Mouse (Mus musculus) spleen, adult 12 weeks (tissue): ENCODE measurements around the gene G0s2.

Experiments
- DNase-seq: peaks from one replicate; pipeline ENCODE4 v3.0.0; 2022; ENCODE audit warnings: low spot score

The G0s2 gene

GRCm38 (mm10) chr1:193272916-193273601, at the start of gene G0s2:
Gene G0s2, minus strand, starts transcription at chr1:193273217.
- no peak for DNase-seq

- no peak for DNase-seq
Measured at GRCm38 (mm10) chr1:193320398-193320797, 47.4 kb upstream of the G0s2 start.

DNA sequence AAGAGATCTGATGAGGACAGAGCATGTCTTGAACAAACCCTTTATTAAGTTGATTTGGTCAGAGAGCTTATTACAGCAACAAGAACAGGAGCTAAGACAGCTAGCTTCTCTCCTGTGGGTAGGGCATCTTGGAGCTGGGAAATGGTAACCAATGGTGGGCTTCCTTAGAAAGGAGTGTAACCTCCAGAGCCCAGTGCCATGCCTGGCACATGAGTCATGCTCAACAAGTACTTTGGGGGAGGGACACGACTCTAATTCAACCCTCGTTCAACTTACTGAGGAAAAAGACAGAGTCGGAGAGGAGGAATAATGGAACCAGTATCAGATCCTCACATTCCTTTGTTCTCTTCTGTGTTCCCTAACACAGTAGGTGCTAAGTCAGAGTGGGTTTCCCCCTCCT, 46.7 kb upstream of the G0s2 start:
- no peak for DNase-seq

DNA sequence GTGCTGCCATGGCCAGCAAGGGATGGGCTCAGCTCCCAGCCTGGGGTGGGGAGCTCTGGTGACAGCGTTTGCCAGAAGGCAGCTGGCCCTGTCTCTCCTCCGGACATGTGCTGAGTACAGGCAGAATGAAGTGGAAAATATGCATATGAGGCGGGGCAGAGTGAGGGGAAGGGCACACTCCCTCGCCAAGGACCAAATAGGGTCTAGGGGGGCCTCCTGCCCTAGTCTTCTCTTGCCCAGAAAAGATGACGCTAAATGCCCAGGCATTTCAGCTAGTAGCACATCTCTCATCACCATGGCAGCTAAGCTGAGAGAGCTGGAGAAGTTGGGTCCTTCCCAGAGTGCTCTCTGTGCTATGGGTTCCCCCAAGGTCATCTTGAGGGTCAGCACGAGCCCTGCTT, 44.1 kb upstream of the G0s2 start:
- no peak for DNase-seq

DNA sequence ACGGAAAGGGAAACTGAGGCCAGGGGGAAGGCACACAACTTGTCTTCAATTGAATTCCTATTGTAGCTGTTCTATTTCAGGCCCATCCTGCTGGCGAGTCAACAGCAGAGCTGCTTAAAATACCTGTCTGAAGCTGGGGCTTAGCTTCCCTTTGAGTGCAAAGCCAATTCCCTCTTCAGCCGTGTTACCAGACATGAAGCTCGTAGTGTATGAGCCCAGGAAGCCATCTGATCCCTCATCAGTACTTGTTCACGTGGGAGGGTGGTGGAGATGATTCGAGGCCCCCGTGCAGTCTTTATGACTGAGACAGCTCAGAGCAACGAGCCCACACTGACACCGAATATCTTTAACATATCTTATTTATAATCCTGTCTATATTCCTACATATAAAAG, 43.3 kb upstream of the G0s2 start:
- DNase-seq: no peak

DNA sequence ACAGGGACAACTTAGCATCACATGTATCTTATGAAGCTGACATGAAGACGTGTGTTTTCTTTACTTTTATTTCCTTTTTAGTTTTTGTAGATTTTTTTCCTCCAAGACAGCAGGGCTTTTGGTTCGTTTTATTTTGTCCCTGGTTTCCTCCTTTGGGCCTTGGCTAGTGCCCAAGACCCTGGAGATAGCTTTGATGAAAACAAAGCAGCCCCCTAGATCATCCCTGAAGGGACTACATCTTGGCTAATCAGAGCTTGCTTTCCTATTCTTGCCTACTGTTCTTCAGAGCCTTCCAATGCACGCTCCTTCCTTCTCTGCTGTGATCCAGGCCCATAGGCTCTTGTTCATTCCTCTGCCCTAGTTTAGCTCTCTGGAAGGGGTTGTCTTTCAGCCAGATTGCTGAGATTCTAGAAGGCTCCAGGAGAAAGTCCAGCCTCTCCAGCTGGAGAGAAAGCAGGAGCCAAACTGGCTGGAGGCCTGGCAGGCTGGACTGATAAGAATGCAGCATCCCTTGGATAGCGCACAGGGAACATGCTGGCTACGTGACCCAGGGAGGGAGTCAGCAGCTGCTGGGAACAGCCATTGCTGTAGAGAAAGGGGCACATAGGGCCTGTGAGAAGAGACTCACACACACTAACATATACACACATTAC, 42.8 kb upstream of the G0s2 start:
- DNase-seq: no peak

GRCm38 (mm10) chr1:193311596-193311995, 38.6 kb upstream of the G0s2 start:
- no peak for DNase-seq

- no peak for DNase-seq
Measured at GRCm38 (mm10) chr1:193310519-193311085, 37.6 kb upstream of the G0s2 start.

DNA sequence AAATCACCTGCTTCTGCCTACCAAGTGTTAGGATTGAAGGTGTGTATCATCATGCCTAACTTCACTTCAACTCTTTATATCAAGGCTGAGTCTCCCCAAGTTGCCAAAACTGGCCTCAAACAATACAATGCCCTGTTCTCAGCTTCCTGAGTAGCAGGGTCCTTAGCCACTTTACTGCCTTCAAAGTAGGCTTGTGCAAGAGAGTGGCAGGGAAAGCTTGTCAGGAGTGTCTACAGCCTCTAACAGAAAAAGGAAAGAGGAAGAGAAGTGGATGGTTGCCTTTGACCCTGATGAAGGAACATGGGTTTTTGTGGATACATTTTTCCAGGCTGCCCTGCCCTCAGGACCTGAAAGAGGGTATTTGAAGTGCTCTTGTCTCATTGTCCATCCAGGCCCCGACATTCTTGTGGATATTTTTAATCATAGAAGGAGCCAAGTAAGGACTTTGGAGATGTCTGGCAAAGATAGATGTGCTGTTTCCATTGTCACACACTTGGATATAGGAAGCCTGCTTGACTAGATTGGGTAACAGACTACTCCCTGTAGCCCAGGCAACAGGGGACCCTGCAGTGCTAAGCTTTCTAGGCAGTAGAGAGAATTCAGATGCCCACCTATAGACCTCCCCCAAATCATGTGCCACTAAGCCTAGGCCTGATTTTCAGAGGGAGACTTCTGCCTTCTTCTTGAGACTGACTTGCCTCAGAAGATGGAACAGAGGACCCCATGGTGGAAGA, 36.9 kb upstream of the G0s2 start:
- no peak for DNase-seq

DNA sequence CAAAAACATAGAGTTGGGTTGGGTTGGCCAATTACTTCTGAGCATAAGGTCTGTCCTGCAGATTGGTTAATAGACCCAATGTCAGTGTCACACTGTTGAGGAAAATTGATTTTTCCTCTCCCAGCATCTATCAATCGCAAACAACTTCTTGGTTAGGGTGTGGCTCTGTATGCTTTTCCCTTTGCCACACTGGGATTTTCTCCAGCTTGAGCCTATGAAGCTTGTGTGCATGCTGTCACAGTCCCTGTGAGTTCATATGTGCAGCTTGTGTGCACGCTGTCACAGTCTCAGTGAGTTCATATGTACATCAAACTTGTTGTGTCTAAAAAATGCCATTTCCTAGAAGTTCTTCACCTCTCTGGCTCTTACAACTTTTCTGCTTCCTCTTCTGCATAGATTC, 33.8 kb upstream of the G0s2 start:
- no peak for DNase-seq

GRCm38 (mm10) chr1:193305386-193305785, 32.4 kb upstream of the G0s2 start:
- DNase-seq: no peak

- DNase-seq: no peak
Measured at GRCm38 (mm10) chr1:193303096-193303495, 30.1 kb upstream of the G0s2 start.

DNA sequence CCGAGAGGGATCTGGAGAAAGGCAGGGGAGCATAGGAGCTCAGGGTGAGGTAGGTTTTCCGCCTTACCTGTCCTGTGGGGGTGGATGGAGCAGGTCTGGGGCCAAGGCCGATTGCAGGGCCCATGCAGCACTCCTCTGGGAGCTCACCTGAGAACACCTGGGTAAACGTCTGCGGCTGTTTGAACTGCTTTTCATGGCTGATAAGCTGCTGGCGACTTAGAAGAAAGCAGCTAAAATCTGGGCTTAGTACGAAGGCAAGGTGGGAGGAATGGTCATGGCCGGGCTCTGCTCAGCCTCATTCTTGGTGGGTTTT, 29.0 kb upstream of the G0s2 start:
- DNase-seq: no peak

GRCm38 (mm10) chr1:193301216-193302092, 28.4 kb upstream of the G0s2 start:
- no peak for DNase-seq

GRCm38 (mm10) chr1:193299995-193300394, 27.0 kb upstream of the G0s2 start:
- no peak for DNase-seq

DNA sequence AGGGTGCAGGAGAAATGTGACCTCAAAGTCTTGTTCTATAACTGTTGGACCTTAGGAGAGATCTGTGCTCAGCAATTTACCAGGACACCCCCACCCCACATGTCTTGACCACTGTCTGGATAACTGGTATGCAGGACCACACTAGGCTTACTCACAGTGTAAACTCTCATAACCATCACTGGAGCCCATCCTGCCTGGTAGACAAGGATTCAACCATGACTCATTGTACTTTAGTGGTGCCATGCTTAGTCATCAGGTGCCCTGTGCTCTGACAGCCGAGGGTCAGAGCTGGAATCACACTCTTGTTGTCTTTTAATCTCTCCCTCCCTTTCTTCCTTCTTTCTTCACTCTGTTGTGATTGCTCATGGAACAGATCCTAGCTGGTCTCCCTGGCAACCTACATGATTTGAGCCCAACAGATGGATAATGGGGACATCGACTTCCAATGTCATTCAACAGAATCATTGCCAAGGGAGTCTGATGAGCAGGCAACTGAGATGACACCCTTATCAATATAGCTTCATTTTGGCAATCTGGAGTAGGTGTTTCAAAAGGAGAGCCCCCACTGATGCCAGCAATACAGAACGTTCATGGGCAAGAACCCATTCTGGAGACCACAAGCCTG, 25.2 kb upstream of the G0s2 start:
- DNase-seq: no peak

DNA sequence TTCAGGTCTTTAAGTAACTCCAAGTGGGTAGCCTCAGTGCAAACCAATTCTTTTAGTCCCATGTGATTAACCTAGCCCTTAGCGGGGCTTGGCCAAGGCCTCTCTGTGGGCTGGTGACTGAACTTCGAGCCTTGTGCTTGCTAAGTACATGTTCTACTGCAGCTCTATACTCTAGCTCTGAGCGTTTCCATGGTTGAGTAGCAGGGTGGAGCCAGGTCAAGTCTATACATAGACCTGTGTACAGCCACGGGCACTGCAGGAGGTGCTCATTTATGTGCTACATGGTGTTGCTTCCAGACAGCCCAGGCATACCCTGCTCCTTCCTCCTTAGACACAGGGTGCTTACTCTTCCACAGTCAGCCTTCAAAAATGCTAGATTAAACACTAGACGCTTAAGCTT, 22.9 kb upstream of the G0s2 start:
- no peak for DNase-seq

- no peak for DNase-seq
Measured at GRCm38 (mm10) chr1:193293926-193294325, 20.9 kb upstream of the G0s2 start.

- no peak for DNase-seq
Measured at GRCm38 (mm10) chr1:193293039-193293438, 20.0 kb upstream of the G0s2 start.

GRCm38 (mm10) chr1:193290686-193291085, 17.7 kb upstream of the G0s2 start:
- DNase-seq: no peak

GRCm38 (mm10) chr1:193289914-193290313, 16.9 kb upstream of the G0s2 start:
- no peak for DNase-seq

GRCm38 (mm10) chr1:193289076-193289475, 16.1 kb upstream of the G0s2 start:
- no peak for DNase-seq
